Mouse (Mus musculus) layer of hippocampus, adult 11-12 months (tissue): Measurements from ENCODE around the gene Ccdc110.

ENCODE experiments used
- DNase-seq: peaks from one replicate; pipeline ENCODE4 v3.0.0; 2022; ENCODE audit warnings: low spot score

The Ccdc110 gene

GRCm38 (mm10) chr8:45975837-45976468, 41.5 kb downstream of the Ccdc110 start:
- no peak for DNase-seq

DNA sequence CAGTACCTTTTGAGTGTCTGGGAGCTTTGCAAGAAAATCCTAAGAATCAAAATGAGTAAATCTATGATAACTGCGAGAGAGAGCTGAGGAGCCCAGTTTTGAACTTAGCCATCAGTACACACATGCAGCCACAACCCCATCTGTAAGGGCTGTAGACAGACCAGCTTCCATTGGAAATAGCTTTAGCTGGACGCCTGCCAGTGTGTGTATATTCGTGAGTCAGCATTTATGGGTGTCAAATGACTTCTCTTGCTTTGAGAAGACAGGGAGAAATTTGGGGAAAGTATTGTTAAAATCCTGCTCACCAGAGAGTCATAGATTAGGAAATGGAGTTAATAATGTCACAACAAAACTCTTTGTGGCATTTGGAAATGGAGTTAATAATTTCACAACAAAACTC, 52.2 kb downstream of the Ccdc110 start:
- no peak for DNase-seq

DNA sequence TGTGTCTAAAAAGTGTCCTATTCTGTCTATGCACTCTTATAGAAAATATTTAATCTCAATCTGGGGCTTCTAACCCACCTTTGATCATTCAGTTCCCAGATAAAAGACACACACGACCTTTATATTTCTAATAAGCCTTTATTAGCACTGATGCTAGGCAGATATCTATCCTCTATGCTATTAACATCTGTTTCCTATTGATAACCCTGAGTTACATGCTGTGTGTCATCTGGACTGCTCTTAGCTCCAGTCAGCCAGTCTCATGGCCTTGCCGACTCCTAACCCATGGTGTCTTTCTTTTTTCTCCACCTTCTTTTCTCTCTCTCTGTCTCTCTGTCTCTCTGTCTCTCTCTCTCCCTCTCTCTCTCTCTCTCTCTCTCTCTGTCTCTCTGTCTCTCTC, 53.8 kb downstream of the Ccdc110 start:
- DNase-seq: no peak

GRCm38 (mm10) chr8:45990631-45991310, 56.4 kb downstream of the Ccdc110 start:
- DNase-seq: no peak
